Mouse (Mus musculus) heart, adult 18-20 months (tissue): ENCODE data around the gene Sfmbt2. TPM values are rescaled to one million over a fixed set of nuclear protein-coding genes. Genes with fewer than 3 reads are reported as not detected.
"Not testable (repeated sequence)": the region's sequence is repeated elsewhere in the genome, so short reads cannot be mapped to it uniquely, and the experiment has no call there.

Source experiments
- DNase-seq, 2 experiments: peaks; one replicate each; pipeline ENCODE4 v3.0.0; 2021 to 2022; ENCODE audit warnings: mixed read lengths in 1 of 2
- long read RNA-seq, 2 experiments: library from polyadenylated mRNA; stranded (forward); transcript quantifications; one replicate each; pipeline ENCODE4 v2.0.0; 2021
- total RNA-seq, 2 experiments: library from RNA; stranded (reverse); gene quantifications; 2 replicates each; pipeline ENCODE4 v1.2.3; 2021

The Sfmbt2 gene
- under 1 TPM; 0.27 to 0.33 TPM for total RNA-seq
- long read RNA-seq, experiment 1 = 0 reads
- long read RNA-seq, experiment 2 = 0 reads

DNA sequence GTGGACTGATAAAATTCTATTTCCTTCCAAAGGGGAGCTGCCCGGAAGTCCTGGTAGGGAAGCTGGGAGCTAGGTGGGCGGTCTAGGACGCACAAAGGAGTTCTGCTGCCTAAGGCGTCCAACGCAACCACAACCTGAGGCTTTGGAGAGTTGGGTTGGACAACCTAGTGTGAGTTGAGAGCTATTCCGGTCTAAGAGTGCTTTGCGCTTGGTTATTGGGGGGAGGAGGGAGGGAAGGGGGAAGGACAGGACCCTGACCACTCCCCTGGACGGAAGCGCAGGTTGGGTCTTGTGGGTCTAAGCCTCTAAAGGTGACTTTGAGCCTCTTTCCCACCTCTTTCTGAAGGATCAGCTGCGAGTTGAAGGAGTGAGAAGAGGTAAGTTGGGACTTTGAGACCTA, at the start of gene Sfmbt2:
TSS of gene Sfmbt2 (plus strand) at position 335 of the 400 bp plus-strand sequence.
- DNase-seq = no peak

DNA sequence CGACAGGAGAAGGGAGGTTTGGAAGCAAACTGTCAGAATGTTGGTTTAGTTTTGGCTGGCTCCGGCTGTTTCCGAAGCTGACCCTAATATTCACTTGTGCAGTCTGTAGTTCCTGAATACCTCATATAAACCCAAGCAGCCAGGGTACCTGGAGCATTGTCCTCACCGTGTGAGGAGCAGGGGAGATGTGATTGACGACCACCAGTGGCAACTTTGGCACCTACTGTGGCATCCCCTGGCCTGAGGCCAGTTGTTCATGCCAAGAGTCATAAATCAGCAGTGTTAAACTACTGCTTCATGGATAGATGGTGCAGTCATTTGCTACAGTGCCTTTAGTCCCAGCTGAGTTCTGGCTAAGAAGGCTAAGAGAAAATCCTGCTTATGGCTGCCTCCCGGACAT, 49.2 kb upstream of the Sfmbt2 start:
- no peak for DNase-seq

DNA sequence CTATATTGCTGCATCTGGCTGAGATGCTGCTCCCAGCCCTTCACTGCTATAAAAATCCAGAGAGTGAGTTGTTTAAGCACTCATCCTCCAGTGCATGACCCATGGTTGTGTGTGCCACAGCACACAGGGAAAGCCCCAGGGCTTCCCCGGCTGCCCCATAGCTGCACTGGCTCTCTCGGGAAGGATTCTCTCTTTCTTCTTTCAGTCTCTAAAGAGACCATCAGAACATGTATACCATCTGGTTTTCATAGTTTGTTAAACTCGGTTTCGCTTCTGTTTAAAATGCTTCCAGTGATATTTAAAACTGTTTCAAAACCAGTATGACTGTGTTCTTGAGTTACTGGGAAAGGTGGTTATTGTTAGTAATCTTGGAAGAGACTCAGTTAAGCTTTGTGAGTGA, 47.1 kb upstream of the Sfmbt2 start:
- DNase-seq = no peak

- DNase-seq = no peak
These were observed 45.3 kb upstream of the Sfmbt2 start for GRCm38 (mm10) chr2:10324980-10325379.

DNA sequence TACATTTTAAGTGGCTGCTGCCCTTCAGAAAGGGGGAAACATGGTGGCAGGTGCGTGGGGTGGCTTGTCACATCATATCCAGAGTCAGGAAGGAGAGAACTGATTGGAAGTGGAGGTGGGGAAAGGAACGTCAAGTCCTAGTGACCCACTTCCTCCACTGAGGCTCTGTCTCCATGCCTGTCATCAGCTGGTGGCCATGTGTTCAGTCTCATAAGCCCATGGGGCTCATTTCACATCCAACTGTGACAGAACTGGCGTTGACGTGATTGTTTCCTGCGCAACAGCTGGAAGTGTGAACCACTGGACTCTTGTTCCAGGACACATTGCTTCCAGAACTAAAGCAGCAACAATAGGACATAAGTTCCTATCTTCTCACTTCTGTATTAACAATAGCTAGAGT, 40.1 kb upstream of the Sfmbt2 start:
- DNase-seq = no peak

DNA sequence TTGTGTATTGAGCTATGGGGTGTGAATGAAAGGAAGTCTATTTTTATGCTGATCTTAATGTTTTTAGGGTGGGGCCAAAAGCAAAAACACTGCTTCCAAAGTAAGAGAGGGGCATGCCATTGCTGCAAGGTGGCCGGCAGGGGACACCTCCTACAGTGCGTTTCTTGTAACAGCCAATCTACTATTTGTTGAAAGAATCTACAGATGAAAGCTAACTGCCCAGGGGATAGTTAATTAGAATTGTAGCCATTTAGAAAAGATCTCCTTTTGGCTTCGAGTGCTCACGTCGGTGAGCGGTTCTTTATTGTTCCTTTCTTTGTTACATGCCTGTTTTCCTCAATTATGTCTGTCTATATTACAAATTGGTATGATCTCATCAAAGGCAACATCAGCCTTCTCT, 36.0 kb upstream of the Sfmbt2 start:
- DNase-seq = no peak

DNA sequence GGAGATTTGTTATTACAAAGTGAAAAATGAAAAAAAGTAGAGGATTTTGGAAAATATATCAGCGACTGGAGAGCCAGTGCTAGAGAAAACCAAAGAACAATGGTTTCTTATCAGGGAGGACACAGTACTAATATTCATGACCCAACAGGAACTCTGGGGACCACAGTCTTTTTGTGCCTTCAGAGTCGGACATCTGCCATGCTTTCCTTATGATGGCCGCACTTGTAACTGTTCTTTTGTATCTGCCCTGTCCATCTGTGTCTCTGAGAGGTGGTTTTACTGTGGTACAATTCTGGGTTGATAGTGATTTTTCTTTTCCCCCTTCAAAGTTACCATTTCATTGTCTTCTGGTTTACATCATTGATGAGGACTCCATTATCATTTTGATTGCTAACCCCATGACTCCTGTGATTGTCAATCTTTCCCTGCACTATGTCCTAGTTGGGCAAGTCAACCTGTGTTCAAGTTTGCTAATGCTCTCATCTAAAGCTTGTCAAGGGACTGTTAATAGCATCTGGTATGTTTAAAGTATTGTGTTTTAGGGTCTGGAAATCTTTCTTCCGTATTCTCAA, 35.2 kb upstream of the Sfmbt2 start:
- no peak for DNase-seq

DNA sequence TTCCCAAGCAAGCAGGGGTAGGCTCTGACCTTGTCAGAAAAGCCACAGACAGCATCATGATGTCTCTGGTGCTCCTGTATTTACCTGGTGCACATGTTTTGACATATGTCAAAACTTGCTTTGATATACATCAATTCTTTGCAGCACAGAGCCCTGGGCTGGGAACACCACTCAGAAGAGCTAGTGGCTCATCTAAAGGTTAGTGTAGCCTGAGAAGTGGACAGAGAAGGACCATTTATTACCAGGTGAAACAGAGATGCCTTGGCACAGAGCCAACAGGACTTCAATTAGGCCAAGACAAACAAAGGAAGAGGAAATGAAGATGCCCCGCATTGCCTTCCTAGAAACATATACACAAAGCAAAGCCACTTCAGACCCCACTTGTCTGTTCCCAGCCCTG, 30.3 kb upstream of the Sfmbt2 start:
- DNase-seq = no peak

DNA sequence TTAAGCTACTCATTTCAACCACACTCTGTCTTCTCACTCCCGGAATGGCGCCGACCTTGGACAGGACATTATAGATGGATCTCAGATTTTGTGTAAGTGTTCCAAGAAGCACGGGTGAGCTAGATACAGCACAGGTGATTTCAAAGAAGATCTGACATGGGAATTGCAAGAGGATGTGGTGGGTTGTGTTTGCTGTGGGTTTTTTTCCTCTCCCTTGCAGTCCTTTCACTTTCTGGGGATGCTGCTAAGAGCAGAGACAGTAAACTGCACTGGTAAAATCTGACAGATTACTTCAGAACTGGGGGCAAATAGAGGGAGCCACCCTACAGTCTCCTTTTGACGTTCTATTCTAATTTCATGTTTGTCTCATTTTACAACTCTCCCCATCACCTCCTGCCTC, 26.8 kb upstream of the Sfmbt2 start:
- no peak for DNase-seq

DNA sequence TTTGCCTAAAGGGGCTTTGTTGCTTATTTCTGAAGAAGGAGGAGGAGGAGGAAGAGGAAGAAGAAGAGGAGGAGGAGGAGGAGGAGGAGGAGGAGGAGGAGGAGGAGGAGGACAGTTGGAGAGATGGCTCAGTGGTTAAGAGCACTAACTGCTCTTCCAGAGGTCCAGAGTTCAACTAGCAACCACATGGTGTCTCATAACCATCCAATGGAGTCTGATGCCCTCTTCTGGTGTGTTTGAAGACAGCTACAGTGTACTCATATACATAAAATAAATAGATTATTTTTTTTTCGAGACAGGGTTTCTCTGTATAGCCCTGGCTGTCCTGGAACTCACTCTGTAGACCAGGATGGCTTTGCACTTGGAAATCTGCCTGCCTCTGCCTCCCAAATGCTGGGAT, 26.2 kb upstream of the Sfmbt2 start:
- not testable (repeated sequence) for DNase-seq

- DNase-seq = no peak
These were observed 23.1 kb upstream of the Sfmbt2 start for GRCm38 (mm10) chr2:10347193-10347592.

- DNase-seq = no peak
These were observed 22.3 kb upstream of the Sfmbt2 start for GRCm38 (mm10) chr2:10348036-10348435.

DNA sequence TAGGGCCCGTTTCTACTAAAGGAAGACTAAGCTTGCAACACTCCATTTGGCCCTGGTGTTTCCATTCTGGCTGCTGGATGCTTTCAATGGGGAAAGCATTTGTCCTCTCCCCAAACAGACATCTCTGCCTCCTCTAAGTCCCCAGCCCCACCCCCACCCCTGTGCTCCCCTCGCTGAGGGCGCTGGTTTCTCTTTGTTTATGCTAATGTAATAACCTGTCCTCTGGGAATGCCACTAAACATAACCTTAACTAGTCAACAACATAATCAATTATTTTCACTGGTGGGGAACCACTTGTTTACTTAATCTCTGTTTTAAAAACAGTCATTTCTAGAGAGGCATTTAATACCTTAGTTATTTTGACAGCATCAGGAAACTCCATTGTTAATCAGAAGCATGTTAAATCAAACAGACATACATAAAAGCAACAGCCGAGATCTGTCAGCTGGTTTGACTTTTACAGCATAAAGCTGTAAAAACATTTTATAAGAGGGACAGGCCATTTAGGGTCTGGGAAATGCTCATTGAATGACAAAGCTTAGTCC, 20.0 kb upstream of the Sfmbt2 start:
- DNase-seq = no peak

- no peak for DNase-seq
These were observed 19.2 kb upstream of the Sfmbt2 start for GRCm38 (mm10) chr2:10351125-10351524.

GRCm38 (mm10) chr2:10352887-10353286, 17.4 kb upstream of the Sfmbt2 start:
- DNase-seq = no peak

- DNase-seq = no peak
These were observed 16.4 kb upstream of the Sfmbt2 start for GRCm38 (mm10) chr2:10353889-10354288.

DNA sequence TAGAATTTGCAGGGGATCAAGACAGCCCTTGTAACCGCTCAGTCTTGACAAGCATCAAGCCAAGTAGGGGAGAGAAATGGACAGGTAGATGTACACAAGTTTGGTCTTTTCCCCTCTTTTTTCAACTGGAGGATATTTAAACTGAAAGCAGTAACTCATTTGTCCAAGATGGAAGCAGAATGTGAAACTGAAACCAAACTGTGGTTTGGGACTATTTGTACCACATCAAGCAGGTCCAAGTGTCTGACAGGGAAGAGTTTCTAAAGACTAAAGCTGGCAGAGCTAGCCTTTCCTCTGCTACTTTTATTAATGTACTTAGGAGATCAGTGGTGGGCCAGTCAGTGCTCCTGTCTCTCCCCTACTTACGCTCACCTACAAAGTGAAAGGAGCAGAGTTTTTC, 10.4 kb upstream of the Sfmbt2 start:
- DNase-seq = no peak

GRCm38 (mm10) chr2:10365081-10365480, 5.2 kb upstream of the Sfmbt2 start:
- no peak for DNase-seq

GRCm38 (mm10) chr2:10366284-10366683, 4.0 kb upstream of the Sfmbt2 start:
- DNase-seq = peak in 1 of 2 experiments; percentile 12

DNA sequence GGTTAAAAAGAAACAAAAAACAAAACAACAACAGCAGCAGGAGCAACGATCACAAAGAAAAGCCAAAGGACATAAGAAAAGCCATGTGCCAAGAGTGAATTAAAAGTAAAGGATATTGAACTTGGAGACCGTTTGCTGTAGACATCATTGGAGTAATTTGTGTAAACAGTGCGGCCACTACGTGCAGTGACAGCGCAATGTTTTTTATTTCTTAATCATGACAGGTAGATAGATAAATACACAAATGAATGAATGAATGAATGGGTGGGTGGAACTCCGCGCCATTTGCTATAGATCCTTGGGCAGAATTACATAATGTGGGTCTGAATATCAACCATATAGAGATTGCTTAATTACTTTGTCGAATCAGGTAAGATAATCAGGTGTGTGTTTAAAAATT, 634 bp upstream of the Sfmbt2 start:
- DNase-seq = no peak

- peak in 1 of 2 experiments; percentile 7 for DNase-seq
These were observed 563 bp downstream of the Sfmbt2 start for GRCm38 (mm10) chr2:10370687-10371458.

GRCm38 (mm10) chr2:10371459-10371817, 1.1 kb downstream of the Sfmbt2 start:
- DNase-seq = peak in 1 of 2 experiments; percentile 3

- peak in 1 of 2 experiments; percentile 8 for DNase-seq
These were observed 1.6 kb downstream of the Sfmbt2 start for GRCm38 (mm10) chr2:10371899-10372298.

- DNase-seq = peak; percentile 42 to 58
These were observed 2.0 kb downstream of the Sfmbt2 start for GRCm38 (mm10) chr2:10372321-10372723.
